Mouse (Mus musculus): ENCODE results near the gene Tctex1d4.

DNA sequence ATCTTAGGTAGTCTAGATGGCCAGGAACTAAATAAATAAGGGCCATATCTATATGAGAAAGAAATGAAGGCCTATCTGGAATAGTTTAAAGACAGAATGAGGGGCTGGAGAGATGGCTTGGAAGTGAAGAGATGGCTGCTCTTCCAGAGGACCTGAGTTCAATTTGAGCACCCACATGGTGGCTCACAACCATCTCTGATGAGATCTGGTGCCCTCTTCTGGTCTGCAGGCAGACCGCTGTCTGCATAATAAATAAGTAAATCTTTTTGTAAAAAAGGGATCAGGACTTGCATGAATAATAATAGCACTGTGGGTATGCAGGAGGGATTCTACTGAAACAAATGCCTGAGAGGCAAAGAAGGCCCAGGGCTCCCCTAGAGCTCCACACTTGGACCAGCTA, 13.4 kb upstream of the Tctex1d4 start:
- TF ChIP-seq CTCF (IDR thresholded peaks at IDR 0.05 in 2 of 3, conservative IDR thresholded peaks at IDR 0.05 in 1 of 3; ENCODE audit: control insufficient read depth in 1 of 3, insufficient read depth in 1 of 3, low read depth in 2 of 3, low read length in 3 of 3, poor library complexity in 1 of 3, severe bottlenecking in 1 of 3) (peak in 2 of 3 experiments; percentile 52 to 55; a peak in 4 of 6 replicates), MAX (IDR thresholded peaks at IDR 0.05; ENCODE audit: low read length) (no peak), POLR2A (IDR thresholded peaks at IDR 0.05; ENCODE audit: control insufficient read depth in 1 of 2, insufficient read depth in 1 of 2, low read depth in 1 of 2, low read length in 2 of 2, poor library complexity in 1 of 2) (no peak), TAL1 (IDR thresholded peaks at IDR 0.05; ENCODE audit: low read length) (no peak), MEF2A (IDR thresholded peaks at IDR 0.05; ENCODE audit: extremely low read depth, insufficient replicate concordance, low read depth, low read length, poor library complexity, severe bottlenecking) (no peak), E2F4 (IDR thresholded peaks at IDR 0.05; ENCODE audit: borderline replicate concordance, low read depth, low read length) (no peak), EP300 (IDR thresholded peaks at IDR 0.05; ENCODE audit: low read depth in 1 of 2, low read length in 2 of 2) (no peak), ZMIZ1 (IDR thresholded peaks at IDR 0.05; ENCODE audit: low read depth, low read length) (no peak), GATA1 (IDR thresholded peaks at IDR 0.05; ENCODE audit: low read depth, low read length) (no peak), MAFK (IDR thresholded peaks at IDR 0.05; ENCODE audit: borderline replicate concordance, low read depth, low read length) (no peak), MXI1 (IDR thresholded peaks at IDR 0.05; ENCODE audit: low read depth, low read length) (no peak), RCOR1 (IDR thresholded peaks at IDR 0.05; ENCODE audit: low read depth, low read length) (no peak), BHLHE40 (IDR thresholded peaks at IDR 0.05; ENCODE audit: borderline replicate concordance, low read depth, low read length) (no peak)

All from MEL (cell line).